Mouse (Mus musculus): Measurements from ENCODE around the gene Pcsk1.

Pcsk1 gene

GRCm38 (mm10) chr13:75089721-75090410 lies at the start of gene Pcsk1:
TSS of gene Pcsk1 (plus strand) at chr13:75089826.
- peak; percentile 15 for DNase-seq

GRCm38 (mm10) chr13:75058818-75059217 lies 30.8 kb upstream of the Pcsk1 start:
- no peak for DNase-seq

GRCm38 (mm10) chr13:75063947-75064346 lies 25.7 kb upstream of the Pcsk1 start:
- DNase-seq: no peak

- no peak for DNase-seq
Observed at GRCm38 (mm10) chr13:75088597-75088996, 1.0 kb upstream of the Pcsk1 start.

- peak; percentile 14 for DNase-seq
Observed at GRCm38 (mm10) chr13:75090411-75090779, 769 bp downstream of the Pcsk1 start.

- DNase-seq: peak; percentile 6
Observed at GRCm38 (mm10) chr13:75091071-75091470, 1.4 kb downstream of the Pcsk1 start.

GRCm38 (mm10) chr13:75095487-75095886 lies 5.9 kb downstream of the Pcsk1 start:
- no peak for DNase-seq

- DNase-seq: no peak
Observed at GRCm38 (mm10) chr13:75113114-75113513, 23.5 kb downstream of the Pcsk1 start.

GRCm38 (mm10) chr13:75114007-75114424 lies 24.4 kb downstream of the Pcsk1 start:
- DNase-seq: no peak

- DNase-seq: no peak
Observed at GRCm38 (mm10) chr13:75114838-75115237, 25.2 kb downstream of the Pcsk1 start.

- no peak for DNase-seq
Observed at GRCm38 (mm10) chr13:75135833-75136232, 46.2 kb downstream of the Pcsk1 start.

- no peak for DNase-seq
Observed at GRCm38 (mm10) chr13:75160661-75161060, 71.0 kb downstream of the Pcsk1 start.

- no peak for DNase-seq
Observed at GRCm38 (mm10) chr13:75163408-75163807, 73.8 kb downstream of the Pcsk1 start.

Measured in cerebellum, adult 11-12 months (tissue).